Mouse (Mus musculus): Measurements from ENCODE around the gene Cyp4f18.
"Not testable (repeated sequence)": the region's sequence is repeated elsewhere in the genome, so short reads cannot be mapped to it uniquely, and the experiment has no call there.

Gene Cyp4f18

DNA sequence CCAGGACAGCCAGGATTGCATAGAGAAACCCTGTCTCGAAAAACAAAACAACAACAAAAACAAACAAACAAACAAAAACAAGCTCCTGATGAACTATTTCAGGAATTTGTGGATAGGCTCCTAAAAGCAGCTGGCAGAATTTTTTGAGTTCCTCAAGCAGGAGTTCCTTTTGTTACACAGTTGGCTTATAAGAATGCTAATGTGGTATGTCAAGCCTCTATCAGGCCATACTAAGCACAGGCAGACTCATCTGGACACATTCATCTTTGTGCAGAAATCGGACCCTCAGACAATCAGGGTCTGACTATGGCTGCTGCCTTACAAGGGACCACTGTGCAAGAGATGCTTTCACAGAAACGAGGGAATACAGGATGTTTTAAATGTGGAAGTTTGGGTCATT, 35.2 kb downstream of the Cyp4f18 start:
- no peak for DNase-seq

DNA sequence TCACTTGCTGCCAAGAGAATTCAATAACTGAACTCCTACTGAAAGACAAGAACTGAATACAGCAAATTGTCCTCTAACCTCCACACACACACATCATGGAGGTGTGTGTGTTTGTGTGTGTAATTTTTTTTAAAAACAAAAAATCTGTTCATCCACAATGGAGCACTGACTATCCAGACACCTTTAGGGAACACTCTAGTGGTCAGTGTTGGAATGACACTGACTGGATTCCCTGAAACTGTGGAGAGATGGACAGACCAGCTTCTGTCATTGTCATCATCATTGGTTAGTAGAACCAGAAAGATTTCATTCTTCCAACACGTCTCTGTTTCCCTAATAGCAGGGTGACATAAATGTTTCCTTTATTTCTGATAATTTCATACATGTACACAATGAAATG, 37.5 kb downstream of the Cyp4f18 start:
- DNase-seq: peak; percentile 36

DNA sequence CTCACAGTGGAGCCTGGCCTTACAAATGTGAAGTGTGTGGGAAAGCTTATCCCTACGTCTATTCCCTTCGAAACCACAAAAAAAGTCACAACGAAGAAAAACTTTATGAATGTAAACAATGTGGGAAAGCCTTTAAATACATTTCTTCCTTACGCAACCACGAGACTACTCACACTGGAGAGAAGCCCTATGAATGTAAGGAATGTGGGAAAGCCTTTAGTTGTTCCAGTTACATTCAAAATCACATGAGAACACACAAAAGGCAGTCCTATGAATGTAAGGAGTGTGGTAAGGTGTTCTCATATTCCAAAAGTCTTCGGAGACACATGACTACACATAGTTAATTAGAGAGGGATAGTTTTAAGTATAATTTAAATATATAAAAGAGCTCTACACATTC, 40.8 kb downstream of the Cyp4f18 start:
- DNase-seq: no peak

DNA sequence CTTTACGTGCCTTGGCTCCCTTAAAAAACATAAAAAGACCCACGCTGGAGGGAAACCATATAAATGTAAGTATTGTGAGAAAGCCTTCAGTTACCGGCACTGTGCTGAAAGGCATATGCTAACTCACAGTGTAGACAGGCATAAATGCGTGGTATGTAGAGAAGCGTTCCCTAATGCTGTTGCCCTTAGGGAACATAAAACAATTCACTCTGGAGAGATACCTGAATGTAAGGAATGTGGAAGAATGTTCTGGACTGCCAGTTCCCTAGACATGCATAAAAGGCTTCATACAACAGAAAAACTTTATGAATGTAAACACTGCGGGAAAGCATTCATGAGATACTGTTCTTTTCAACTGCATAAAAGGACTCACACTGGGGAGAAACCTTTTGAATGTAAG, 41.3 kb downstream of the Cyp4f18 start:
- no peak for DNase-seq

DNA sequence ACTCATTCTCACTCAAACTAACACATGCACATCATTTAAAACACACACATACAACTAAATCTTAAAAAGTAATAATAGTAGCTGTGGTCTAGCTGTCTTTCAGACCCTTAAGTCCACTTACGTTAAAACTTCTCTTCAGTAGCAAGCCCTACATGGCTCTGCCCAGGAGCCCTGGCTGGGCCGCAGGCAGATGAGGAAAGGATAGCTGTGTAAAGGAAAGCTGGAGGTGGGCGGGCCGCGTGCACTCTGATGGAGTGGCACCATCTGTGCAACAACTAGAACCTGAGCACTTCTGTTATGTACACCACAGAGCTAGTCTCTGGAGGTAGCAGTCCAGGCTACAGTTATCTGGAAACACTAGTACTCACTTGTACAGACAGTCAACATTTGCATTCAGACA, 42.2 kb downstream of the Cyp4f18 start:
- DNase-seq: no peak

DNA sequence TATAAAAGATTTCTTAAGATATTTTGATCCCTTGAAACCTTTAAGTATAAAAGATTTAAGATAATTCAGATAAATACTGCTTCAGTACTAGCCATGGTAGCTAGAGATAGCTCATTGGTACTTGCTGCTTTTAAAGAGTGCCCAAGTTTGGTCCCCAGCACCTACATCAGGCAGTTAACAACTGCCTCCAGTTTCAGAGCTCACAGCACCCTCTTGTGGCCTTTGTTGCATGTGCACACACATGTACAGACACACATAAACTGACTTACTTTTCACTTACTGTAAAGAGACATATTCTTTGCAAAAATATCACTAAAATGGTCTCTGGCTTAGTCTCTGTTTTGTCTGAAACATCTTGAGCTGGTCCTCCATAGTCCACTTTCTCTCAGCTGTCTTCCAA, 43.0 kb downstream of the Cyp4f18 start:
- no peak for DNase-seq

DNA sequence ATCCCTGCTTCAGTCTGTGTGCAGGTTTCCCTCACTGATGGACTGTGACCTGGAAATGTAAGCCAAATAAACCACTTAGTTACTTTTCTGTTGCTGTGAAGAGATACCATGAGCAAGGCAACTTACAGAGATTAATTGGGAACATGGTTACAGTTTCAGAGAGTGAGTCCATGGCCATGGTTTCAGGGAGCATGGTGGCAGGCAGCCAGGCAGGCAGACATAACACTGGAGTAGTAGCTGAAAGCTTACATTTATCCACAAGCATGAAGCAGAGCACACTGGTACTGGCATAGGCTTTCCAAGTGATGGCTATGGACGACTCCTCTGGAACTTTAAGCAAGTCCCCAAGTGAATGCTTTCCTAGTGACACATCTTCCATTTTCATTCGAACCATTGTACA, 44.3 kb downstream of the Cyp4f18 start:
- no peak for DNase-seq

DNA sequence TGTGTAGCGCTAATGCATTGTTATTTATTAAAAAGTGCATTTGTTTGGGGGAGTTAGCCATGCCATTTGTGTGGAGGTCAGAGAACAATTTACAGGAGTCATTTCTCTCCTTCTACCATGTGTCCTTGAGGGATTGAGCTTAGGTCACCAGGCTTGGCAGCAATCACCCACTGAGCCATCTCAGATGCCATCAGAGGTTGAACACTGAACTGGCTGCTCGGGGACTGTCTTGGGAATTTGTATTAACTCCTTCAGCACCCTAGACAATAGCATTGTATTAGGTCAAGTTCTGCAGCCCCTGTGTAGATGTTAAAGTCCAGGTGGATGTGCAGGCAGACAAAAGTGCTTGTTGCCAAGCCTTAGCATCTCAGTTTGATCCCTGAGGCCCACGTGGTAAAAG, 45.4 kb downstream of the Cyp4f18 start:
- DNase-seq: no peak

DNA sequence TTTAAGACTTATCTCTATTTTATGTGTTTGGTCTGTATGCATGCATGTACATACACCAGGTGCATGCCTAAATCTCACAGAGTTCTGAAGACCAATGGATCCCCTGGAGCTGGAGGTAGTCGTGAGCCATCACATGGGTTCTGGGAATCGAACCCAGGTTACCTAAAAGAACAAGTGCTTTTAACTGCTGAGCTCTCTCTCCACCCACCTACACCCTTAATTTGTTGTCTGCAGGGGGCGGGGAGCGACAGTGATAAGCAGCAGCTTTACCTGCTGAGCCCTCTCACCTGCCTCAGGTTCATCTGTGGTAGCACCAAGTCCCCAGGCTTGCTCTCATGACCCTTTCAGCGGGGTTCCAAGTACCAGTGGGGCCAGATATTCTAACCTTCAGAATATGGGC, 47.6 kb downstream of the Cyp4f18 start:
- no peak for DNase-seq

DNA sequence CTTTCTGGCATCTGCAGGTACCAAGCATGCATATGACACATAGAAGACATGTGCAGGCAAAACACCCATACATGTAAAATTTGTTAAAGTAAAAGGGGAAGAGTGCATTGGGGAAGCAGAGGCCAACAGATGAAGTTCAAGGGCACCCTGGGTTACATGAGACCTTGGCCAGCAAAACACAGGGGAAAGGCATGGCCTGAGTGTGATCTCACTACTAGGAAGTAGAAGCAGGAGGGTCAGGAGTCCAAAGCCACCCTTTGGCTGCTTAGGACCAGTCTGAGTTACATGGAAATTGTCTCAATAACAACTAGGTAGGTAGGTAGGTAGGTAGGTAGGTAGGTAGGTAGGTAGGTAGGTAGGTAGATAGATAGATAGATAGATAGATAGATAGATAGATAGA, 48.9 kb downstream of the Cyp4f18 start:
- DNase-seq: no peak

DNA sequence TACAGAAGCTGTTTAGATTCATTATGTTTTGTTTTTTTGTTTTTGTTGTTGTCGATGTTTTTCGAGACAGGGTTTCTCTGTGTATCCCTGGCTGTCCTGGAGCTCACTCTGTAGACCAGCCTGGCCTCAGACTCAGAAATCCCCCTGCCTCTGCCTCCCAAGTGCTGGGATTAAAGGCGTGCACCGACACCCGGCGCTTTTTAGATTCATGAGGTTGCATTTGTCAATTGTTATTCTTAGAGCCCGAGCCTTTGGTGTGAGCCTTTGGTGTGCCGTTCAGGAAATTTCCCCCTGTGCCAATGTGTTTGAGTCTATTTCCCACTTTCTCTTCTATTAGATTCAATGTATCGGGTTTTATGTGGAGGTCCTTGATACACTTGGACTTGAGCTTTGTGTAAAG, 54.8 kb downstream of the Cyp4f18 start:
- no peak for DNase-seq

DNA sequence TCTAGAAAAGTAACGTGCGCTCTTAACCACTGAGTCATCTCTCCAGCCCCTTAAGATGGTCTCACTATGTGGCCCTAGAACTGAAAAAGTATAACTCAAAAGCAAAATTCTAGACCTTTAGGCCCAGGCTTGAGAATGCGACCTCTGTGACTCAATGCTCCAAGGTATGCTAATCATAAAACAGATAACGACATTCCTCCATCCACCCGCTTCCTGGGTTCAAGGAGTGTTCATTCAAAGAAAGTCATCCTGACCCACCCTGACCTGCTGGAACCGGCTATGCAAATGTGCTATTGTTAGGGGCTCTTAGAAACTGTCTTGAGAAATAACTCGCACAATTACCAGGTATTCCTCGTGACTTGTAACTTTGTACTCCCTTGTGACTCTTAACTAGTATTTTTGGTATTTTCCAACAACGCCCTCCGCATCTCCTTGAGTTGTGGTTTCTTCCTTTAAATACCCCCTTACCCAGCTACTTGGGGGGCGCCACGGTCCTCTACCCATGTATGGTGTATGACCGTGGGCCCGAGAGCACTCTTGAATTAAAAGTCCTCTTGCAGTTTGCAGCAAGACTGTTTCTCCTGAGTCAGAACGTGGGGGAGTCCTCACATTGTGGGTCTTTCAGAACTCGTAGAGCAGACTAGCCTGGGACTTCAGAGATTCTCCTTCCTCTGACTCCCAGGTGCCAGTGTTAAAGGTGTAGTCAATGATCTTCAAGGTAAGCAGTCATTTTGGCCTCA, 56.3 kb downstream of the Cyp4f18 start:
- not testable (repeated sequence) for DNase-seq

DNA sequence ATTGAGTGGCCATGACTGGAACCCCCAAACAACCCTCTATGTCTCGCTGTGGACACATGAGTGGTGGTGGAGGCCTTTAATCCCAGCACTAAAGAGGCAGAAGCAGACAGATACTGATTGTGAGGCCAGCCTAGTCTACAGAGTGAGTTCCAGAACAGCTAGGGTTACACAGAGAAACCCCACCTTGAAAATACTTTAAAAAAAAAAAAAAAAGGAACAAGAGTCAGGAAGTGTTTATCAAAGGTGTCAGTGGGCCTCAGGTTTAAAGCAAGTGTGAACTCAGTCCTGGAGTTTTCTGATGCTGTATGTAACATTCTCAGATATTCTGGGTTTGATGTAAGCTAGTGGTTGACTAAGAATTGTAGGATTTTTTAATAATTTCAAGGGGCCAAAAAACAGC, 56.9 kb downstream of the Cyp4f18 start:
- no peak for DNase-seq

DNA sequence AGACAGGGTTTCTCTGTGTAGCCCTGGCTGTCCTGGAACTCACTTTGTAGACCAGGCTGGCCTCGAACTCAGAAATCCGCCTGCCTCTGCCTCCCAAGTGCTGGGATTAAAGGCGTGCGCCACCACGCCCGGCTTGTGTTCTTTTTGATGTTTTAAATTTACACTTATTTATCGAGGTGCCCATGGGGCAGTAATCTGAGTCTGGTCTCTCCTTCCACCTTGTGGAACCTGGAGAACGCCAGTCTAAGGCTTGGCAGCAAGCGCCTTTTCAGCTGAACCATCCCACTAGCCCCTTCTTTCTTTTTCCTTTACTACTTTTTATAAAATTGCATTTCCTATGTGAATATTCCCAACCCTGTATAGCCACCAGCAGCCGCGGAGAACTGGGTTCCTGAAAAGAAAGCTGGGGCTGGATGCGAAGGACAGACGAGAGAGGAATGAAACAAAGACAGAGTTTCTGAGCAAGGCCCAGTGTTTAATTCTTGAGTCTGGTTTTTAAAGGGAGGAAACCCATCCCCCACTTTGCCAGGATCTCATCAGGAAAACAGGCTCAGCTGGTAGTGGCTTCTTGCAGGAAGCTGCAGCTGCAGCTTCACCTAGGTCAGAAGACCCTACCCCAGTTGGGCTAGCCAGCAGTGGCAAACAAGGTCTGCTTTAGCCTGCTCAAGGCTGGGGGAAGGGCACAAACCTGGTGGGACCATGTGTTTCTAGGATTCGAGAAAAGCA, 57.8 kb downstream of the Cyp4f18 start:
- DNase-seq: peak; percentile 24

DNA sequence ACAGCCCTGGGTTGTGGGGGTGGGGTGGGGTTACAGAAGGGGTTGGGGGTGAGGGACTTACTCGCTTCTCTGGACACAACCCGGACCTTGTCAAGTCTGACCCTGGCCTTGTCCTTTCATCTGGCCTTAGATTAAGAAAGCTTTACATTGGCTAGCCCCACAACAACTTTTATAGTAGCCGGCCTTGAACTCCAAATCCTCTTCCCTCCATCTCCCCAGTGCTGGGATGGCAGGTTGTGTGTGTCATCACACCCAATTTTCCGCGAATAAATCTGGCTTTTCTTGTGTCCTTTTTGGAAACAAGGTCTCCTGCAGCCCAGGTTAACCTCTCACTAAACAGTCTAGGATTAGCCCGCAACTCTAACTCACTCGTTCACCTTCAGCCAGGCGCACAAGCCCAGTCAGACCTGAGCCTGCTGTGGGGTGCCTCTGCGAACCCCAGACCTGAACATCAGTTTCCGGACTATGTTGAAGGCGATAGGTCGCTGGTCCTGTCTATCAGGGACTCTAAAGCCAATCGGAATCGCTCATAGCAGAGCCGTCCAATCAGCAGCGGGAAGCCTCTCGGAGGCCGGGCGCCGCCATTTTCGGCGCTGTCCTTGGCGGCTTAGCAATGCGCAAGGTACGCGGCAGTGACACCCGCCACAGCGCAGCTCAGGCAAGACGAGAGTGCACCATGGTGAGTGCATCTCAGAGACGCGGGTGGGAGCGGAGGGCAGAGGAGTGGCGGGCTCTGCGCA, 58.8 kb downstream of the Cyp4f18 start, which contains the start of gene Zfp961:
TSS of gene Zfp961 (plus strand) at position 557 of the 740 bp plus-strand sequence.
- DNase-seq: peak; percentile 99

DNA sequence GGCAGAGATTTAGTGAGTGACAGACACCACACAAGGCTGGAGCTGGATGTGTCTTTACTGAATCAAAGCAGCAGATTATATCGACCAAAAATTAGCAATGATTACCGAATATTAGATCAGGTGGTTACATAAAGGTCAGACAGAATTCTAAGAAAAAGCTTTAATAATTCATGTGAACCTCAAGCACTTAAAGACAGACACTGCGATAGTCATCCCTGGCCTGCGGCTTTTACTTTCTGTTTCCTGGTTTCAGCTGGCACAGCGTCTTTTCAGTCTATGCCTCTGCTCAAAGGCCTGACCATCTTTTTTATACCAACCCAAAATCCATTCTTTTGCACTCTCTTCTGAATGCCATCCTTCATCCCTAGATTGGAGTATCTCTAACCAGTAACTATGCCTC, 60.8 kb downstream of the Cyp4f18 start:
- DNase-seq: no peak

DNA sequence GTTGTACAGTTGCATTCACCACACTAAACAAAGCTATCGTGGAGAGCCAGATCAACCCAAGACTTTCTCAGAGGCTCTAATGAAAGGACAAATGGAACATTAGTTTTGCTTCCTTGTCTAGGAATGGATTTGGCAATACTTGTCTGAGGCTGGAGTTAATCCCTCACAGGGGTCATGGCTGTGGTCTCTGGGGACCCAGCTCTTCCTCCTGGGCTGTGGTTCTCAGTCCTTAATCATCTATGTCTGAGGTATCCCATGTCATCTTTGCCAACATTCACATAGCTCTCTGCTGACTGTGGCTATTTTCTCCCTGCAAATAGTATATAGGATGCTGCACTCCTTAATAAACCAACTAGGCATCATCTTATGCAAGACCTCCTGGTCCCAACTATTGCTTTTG, 67.7 kb downstream of the Cyp4f18 start:
- no peak for DNase-seq

DNA sequence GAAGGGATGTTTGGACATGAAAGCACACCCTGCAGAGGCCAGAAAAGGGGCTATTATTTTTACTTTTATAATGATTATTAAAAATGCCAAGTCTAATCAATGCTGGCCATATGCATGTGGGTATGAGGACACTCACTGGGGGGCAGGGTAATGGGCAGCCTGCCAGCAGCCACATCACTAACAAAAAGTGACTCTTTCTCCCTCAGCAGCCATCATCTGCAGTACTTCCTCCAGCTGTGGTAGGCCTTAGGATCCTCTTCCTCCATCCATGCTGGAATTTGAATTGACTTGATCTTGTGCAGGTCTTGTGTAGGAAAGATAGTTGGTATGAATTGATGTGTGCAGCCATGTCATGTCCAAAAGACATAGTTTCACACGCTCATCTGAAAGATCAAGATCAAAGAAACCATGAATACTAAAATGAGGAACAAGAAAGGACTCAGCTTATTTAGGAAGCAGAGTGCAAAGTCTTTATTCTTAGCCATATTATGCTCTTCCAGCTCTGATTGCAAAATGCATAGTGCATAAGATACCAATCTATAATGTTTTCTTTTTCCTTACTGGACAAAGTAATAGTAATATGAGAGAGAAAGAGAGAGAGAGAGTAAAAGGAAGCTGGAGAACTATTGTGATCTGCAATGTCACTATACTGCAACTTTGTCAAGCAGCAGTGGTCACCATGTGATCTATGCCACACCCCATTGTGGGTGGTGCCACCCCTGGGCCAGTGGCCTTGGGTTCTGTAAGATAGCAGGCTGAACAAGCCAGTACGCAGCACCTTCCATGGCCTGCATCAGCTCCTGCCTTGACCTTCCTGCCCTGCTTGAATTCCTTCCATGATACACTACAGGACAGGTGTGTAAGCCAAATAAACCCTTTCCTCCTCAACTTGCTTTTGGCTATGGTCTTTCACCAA, 68.9 kb downstream of the Cyp4f18 start:
- DNase-seq: no peak
